Mouse (Mus musculus): ENCODE measurements around the gene Hcfc2. TPM values are rescaled to one million over a fixed set of nuclear protein-coding genes. Genes with fewer than 3 reads are reported as not detected.

Gene Hcfc2
- total RNA-seq (2017) = 34.3 and 37.1 TPM in 2 replicates

DNA sequence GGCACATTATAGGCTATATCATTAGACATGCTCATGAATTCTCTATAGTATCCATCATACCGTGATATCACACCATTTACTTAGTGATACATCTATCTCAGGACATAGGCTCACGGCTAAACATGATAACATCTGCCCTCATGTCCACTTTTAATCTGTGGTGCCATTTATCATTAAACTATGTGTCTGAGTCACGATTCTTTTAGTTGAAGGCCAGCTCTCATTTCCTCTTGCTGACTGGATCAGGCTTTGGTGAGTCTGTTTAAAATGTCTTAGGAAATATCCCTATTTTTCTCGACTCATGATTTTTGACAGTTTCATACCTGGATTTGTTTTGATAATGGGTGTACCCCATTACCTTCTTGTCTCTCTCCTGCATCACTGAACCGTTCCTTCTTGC is at the start of gene Hcfc2:
TSS of gene Hcfc2 (plus strand) at position 205 of the 400 bp plus-strand sequence.
- no peak for ATAC-seq (ENCODE audit: extremely low read depth, insufficient number of reproducible peaks, low FRiP score, poor library complexity, severe bottlenecking)

DNA sequence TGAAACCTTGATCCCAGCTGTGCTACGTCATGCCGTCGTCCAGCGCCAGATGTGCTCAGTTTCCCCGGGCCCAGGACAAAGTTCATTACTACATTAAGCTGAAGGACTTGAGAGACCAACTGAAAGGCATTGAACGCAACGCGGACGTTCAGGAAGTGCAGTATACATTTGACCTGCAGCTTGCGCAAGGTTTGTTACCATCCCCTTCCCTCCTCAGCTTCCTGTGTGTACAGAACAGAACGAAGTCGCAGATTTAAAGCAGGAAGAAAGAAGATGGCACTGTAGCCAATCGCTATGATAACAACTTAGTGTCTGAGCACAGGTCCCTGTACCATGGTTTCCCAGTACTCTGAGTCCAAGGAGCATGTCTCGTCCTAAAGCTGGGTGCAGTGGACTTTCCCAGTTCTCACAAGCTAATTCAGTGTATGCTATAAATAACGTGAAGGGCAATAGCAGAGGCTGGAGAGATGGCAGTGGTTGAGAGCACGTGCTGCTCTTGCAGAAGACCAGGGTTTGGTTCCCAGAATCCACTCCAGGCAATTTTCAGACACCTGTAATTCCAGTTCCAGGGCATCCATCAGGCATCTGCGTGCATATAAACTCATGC is 48.7 kb upstream of the Hcfc2 start:
- ATAC-seq (ENCODE audit: extremely low read depth, insufficient number of reproducible peaks, low FRiP score, poor library complexity, severe bottlenecking) = peak; percentile 77

DNA sequence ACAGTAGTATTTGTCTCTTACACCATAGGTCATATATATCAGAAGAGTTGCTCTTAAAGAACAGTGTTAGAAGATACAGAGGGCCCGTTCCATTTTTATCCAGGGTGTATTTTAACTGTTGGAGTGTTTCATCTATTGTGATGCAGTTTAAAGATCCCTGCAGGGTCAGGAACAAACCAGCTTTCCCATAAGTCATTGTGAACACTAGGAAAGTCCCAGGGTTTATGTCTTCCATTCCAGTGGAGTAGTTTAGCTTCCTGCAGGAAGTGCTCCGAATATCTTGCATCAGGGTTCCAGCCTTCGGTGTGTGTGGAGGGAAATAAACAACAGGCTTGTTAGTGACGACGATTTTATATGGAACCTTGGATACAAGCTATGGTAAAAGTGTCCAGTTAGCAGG is 44.7 kb upstream of the Hcfc2 start:
- ATAC-seq (ENCODE audit: extremely low read depth, insufficient number of reproducible peaks, low FRiP score, poor library complexity, severe bottlenecking) = no peak

DNA sequence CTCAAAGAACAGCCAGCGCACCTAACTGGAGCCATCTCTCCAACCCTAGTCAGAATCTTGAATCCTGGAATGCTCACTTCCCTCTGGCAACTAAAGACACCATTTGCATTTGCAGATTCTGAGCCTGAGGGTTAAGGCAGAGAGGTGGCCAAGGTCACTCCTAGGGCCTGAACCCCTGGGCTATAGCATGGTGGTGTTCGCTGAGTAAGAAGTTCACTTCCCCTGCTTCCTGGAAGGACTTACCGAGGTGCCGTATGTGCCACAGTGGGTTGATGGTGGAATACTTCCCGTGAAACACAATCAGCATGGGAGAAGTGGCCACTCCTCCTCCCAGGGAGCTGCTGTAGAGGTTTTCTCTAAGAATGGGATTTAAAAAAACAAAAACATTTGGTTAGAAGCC is 43.3 kb upstream of the Hcfc2 start:
- no peak for ATAC-seq (ENCODE audit: extremely low read depth, insufficient number of reproducible peaks, low FRiP score, poor library complexity, severe bottlenecking)

DNA sequence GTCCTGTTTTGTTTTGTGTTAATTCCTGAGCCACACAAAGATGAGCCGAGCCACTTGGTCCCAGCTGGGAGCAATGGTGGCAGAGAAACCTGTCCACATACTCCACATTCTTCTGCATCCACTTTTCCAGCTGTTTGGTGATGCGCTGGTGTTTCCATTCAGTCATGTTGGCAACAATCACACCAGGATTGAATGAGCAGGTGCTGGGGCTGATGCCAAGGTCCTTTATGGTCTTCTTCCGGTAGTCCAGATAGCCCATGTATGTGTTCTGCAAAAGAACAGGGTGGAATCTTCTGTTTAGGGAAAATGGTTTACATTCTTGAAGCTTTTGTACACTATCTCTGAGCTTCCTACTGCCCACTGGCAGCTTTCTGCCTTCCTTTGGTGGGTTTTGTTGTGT is 41.4 kb upstream of the Hcfc2 start:
- no peak for ATAC-seq (ENCODE audit: extremely low read depth, insufficient number of reproducible peaks, low FRiP score, poor library complexity, severe bottlenecking)

DNA sequence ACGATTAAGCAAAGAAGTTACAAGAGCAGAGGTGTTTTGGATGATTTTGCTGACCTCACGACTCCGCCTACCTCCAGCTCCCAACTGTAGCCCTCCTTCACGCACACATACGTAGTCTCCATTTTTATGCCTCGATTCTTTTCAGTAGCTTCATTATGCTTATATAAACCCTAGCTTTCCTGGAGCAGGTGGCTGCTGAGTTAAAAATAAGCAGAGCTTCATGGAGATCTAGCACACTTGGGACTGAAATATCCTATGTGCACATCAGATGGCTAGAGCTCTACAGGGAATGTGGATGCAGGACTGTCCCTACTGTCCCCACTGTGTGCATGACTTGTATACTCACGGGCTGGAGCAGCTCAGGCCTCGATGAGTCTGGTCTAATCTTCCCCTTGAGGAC is 34.1 kb upstream of the Hcfc2 start:
- ATAC-seq (ENCODE audit: extremely low read depth, insufficient number of reproducible peaks, low FRiP score, poor library complexity, severe bottlenecking) = no peak

DNA sequence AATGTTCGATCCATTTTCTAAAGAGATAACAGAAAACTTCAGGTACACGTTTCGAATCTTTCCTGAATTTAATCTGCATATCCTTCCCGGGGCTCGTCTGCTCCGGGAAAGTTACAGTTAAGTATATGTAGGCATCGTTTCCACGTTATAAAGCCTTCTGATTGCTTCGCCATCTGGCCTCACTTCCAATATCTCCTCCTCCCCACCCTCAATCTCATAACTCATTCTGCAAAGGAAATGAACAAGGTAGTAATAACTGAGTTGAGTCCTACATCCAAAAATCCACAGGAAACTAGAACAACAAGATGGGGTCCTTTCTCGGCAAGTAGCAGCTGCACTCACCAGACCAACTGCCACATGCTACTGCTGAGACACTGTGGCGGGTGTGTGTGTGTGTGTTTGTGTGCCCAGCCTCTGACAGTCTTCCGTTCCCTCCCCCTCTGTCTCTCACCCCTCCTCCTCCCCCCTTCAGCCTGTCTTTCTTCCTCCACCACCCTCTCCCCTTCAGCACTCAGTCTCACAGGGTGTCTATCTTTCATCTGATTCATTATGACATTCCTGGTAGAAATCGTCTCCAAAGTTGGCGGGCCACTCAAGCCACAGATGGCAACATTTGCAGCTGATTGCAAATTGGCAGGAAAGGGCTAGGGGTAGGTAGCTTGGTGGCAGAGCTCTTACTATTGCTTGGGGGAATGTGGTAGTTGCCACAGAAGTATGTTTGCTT is 33.5 kb upstream of the Hcfc2 start:
- peak; percentile 21; the same call in 1 of the 2 replicates for ATAC-seq (ENCODE audit: extremely low read depth, insufficient number of reproducible peaks, low FRiP score, poor library complexity, severe bottlenecking)

DNA sequence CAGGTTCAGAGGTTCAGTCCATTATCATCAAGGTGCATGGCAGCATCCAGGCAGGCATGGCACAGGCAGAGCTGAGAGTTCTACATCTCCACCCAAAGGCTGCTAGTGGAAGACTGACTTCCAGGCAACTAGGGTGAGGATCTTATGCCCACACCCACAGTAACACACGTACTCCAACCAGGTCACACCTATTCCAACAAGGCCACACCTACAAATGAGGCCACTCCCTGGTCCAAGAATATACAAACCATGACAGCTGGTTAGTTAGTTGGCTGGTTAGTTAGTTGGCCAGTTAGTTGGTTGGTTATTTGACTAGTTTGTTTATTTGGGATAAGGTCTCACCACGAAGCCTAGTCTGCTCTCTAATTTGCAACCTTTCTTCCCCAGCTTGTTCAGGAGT is 32.7 kb upstream of the Hcfc2 start:
- no peak for ATAC-seq (ENCODE audit: extremely low read depth, insufficient number of reproducible peaks, low FRiP score, poor library complexity, severe bottlenecking)

DNA sequence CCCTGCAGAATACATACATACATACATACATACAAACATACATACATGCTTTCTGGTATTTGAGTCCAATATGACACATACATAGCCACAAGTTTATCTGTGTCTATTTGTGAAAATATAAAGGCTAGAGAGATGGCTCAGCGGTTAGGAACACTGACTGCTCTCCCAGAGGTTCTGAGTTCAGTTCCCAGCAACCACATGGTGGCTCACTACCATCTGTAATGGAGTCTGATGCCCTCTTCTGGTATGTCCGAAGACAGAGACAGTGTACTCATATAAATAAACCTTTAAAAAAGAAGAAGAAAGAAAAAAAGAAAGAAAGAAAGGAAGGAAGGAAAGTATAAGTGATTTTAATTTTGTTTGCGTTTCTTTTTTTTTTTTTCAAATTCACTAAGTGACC is 30.0 kb upstream of the Hcfc2 start:
- ATAC-seq (ENCODE audit: extremely low read depth, insufficient number of reproducible peaks, low FRiP score, poor library complexity, severe bottlenecking) = no peak

DNA sequence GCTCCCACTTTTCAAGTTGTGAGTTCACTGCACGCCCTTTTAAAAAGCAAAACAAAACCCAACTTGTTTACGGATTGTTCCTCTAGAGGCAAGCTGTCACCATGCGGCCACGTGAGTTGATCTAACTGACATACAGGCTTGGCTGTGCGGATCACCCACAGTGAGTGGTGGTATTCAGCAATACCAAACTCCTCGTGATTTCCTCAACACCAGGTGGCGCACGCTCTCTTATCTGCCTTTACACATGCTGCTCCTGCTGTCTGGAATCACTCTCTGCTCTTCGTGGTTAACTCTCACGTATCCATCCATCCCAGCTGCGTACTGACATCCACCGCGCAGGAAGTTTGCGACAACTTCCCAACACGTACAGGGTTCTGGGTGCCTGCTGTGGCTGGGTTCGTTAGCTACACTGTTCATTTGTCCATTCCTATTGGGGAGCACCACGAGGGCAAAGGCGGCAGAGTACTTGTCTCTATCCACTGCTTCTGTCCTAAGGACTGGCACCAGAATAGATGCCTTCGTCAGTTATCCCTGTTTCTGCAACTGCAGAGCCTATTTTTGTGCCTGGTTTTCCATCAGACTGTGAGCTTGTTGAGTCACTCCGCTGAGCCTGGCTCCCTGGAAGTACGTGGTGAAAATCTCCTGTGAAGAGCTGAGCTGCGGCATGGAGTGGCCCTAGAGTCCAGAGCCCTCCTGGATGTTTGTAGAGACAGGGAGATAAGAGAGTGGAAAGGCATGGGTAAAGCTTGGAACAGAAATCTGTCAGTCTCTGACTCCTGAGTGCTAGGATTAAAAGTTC is 29.3 kb upstream of the Hcfc2 start:
- ATAC-seq (ENCODE audit: extremely low read depth, insufficient number of reproducible peaks, low FRiP score, poor library complexity, severe bottlenecking) = peak; percentile 87

DNA sequence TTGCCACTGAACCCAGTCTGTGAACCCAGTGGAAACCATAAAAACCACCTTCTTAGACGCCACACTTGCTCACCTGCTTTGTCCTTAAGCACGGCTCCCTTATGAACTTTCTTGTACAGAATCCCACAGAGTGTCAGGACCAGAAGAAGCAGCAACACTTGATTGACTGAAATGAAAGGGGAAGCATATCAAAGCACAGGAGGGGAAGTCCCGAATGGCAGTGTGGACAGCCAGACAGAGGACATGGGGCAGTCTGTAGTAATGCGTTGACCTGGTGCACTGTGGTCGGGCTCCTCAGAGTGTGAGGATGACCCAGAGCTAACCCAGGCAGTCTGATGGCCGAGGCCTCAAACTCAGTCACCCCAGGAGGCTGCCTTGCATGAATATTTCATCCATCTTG is 25.8 kb upstream of the Hcfc2 start:
- peak; percentile 43; the same call in 1 of the 2 replicates for ATAC-seq (ENCODE audit: extremely low read depth, insufficient number of reproducible peaks, low FRiP score, poor library complexity, severe bottlenecking)

DNA sequence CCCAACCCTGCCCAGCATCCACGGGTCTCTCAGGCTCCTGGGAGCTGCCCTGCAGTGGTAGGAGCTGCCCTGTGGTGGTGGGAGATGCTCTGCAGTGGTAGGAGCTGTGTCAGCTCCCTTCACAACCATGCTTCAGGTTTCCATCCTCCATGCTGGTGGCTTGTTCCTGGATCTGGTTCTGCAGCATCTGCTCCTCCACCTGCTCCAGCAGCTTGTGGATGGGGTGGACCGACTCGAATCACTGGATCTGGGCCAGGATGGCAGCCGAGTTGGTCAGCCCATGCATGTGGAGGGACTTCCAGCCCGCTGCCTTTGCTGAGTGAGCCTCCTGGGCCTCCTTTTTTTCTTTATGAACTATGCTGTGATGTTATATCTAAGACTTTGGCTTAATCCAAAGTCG is 19.0 kb upstream of the Hcfc2 start:
- no peak for ATAC-seq (ENCODE audit: extremely low read depth, insufficient number of reproducible peaks, low FRiP score, poor library complexity, severe bottlenecking)

DNA sequence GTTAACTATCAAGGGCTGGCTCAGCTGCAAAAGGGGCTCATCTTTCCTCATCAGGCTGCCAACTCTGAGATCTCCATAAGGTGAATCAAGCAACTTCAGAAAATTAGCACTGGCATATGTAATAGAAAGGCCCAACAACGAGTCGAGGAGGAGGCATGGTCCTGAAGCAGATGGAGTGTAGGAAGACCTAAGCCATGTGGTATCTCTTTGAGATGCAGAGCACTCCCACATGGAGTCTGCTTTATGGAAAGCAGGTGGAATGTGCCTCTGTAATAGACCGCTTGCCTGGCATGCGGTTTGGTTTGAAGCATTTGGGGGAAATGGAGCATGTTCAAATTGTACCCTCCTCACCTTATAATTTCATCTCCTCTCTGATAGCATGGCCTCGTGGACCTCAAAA is 15.2 kb upstream of the Hcfc2 start:
- ATAC-seq (ENCODE audit: extremely low read depth, insufficient number of reproducible peaks, low FRiP score, poor library complexity, severe bottlenecking) = no peak

DNA sequence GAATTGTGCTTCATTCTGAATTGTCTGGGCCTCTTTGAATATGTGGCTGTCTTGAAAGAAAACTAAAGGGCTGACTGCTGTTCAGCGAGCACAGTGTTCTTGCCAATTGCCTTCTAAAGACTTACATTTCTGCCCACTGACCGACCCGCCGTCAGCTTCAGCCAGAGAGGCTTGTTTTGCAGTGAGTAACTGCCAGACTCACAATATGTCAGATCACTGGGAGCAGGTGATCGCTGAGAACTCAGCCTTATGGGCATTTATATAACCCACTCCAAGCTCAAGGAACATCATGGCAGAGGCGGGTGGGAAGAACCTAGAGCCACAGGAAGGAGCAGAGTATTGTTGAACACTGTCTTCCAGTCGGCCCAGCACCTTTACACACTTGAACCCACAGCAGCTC is 14.3 kb upstream of the Hcfc2 start:
- no peak for ATAC-seq (ENCODE audit: extremely low read depth, insufficient number of reproducible peaks, low FRiP score, poor library complexity, severe bottlenecking)

DNA sequence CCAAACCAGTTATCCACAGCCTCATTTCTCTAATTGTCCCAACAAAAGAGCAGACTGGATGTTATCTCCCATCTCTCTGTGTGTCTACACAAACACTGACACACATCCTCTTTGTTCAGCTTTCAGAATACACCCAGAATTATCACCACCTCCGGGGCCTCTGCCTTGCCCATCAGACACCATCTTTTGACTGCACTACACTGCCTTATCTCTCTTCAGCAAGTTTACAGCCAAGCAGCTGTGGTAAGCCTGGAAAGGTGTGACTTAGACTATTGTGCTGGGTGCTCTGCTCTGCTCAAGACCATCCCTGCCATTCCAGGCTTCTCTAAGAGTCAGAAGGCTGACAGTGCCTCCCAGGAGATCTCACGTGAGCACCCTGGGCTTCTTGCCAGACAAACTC is 10.5 kb upstream of the Hcfc2 start:
- ATAC-seq (ENCODE audit: extremely low read depth, insufficient number of reproducible peaks, low FRiP score, poor library complexity, severe bottlenecking) = no peak

DNA sequence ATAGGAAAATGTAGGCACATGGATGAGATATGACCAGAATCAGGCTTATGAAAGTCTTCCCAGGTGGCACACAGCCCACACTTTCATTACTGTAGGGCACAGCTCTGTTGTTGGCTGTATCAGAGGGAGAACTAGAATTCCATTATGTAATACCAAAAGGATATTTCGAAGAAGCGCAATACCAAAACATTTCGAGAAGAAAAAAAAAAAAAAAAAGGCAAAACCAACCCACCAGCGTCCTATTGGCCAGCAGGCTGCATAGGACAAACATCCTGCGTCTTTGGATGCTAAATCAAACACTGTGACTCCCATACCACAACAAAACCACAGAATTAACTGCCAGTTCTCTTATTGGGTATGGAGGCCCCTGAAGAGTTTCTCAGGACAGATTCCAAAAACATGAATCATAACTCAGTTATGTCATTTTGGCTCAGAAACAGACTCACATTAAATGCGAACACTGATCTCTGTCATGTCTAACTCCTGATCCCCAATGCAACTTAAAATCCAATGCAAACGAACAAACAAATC is 6.2 kb upstream of the Hcfc2 start:
- no peak for ATAC-seq (ENCODE audit: extremely low read depth, insufficient number of reproducible peaks, low FRiP score, poor library complexity, severe bottlenecking)

DNA sequence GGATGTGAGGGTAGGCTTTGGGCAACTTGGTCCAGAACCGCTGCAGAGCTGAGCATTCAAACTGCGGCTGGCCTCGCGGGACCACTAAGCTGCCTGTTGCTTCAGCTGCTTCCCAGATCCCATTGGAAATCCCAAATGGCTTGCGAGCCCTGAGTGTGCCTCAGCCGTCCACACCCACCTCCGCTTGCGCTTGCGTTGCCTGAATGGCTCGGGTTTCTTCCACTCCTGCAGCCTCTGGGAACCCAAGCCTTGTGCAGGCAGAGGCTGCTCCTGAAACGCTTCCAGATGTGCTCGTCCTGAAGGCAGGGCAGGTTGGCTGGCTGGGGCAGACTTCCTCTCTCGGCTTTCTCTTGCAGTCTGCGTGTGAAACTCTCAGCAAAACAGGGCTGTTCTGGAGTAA is 5.5 kb upstream of the Hcfc2 start, which contains the start of gene Glt8d2:
TSS of gene Glt8d2 (minus strand) at position 157 of the 400 bp plus-strand sequence.
- ATAC-seq (ENCODE audit: extremely low read depth, insufficient number of reproducible peaks, low FRiP score, poor library complexity, severe bottlenecking) = no peak

DNA sequence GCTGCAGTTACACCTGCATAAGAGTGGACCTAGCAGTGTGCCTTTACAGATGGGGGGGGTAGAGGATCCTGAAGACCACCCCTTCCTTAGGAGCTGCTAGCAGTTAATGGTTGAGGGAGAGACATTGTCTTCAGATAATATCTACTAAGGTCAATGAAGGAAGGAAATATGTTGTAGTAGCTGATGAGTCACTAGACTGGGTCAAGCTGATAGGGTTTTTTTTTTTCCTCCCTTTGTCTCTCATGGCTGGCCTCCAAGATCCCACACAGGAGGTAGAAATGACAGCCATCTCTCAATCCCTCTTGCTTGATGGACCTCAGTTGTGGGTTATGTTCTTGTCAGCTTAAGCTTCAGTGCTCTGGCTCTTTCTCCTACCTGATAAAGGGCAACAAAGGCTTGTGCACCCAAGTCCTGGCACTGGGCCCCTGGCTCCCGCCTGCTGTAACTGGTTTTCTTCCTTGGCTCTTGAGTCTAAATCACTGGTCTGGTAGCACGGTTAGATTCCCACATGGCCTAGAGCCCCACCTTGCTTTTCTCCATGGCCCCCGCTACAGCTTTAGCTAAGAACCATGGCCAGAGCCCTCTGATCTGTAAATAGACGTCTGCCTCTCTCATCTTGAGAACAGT is 606 bp downstream of the Hcfc2 start:
- no peak for ATAC-seq (ENCODE audit: extremely low read depth, insufficient number of reproducible peaks, low FRiP score, poor library complexity, severe bottlenecking)

DNA sequence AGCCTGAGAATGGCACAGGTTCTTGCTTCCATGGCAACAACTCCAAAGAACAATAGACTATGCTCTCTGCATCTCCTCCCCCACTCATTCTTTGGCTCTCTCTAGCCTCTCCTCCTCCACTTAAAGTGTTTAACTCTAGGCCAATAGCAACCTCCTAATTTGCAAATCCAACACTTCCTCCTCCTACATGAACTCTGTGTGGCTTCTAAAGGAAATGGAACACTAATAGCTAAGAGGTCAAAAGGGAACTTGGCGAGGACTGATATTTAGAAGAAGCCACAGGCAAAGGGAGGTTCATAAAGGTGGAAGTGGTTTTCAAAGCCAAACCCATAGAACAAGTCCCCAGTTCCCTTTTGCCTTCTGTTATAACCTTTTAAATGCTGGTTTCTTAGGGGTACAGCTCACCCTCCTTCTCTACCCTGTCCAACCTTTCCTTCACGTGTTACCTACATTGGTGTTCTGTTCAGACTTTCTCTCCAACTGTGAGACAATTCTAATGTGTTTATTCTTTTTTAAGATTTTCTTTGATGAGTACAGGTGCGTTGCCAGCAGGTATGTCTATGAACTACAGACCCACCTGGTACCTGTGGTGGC is 1.4 kb downstream of the Hcfc2 start:
- peak; percentile 83 for ATAC-seq (ENCODE audit: extremely low read depth, insufficient number of reproducible peaks, low FRiP score, poor library complexity, severe bottlenecking)
